In genomic region chr17:46110402-46111289, GRCm38 (mm10) we compare ENCODE assay signal across 8 mouse cellular contexts. TPM values are rescaled to one million over a fixed set of nuclear protein-coding genes. Genes with fewer than 3 reads are reported as not detected.
DNase-seq lines count a peak whose midpoint lies in the region; ATAC-seq lines count a peak whose summit lies in the region.

Mrps18a (plus strand) TSS chr17:46110986.

- H3K9me3 ChIP-seq in embryonic facial prominence, embryonic 14.5 days (ENCODE audit: control insufficient read depth, low read length): no peaks in the 10 kb centered on the region
- no peaks in the 10 kb centered on the region for H3K9me3 ChIP-seq in kidney, embryonic 14.5 days (ENCODE audit: control insufficient read depth, low read length)
- H3K9me3 ChIP-seq in limb, embryonic 15.5 days: no peaks in the 10 kb centered on the region

- H3K4me2 ChIP-seq in embryonic facial prominence, embryonic 14.5 days (ENCODE audit: low read depth, low read length): peak within 1 kb of the TSS; percentile 93
- H3K4me2 ChIP-seq in kidney, embryonic 14.5 days (replicated peaks; ENCODE audit: low read depth, low read length): peak within 1 kb of the TSS; percentile 67
- peak within 1 kb of the TSS; percentile 66 for H3K4me2 ChIP-seq in limb, embryonic 15.5 days

- 0 out of 2 replicates have a peak within 1 kb of the TSS, but pooled peaks have one; percentile 23 for H3K27ac ChIP-seq in embryonic facial prominence, embryonic 14.5 days (replicated peaks; ENCODE audit: low read depth, low read length)
- peak within 1 kb of the TSS; percentile 44; the same call in 1 of the 2 replicates for H3K27ac ChIP-seq in kidney, embryonic 14.5 days (ENCODE audit: low read depth, low read length)
- peak within 1 kb of the TSS; percentile 74 for H3K27ac ChIP-seq in limb, embryonic 15.5 days

- H3K4me1 ChIP-seq in embryonic facial prominence, embryonic 14.5 days (ENCODE audit: control insufficient read depth, insufficient read depth, low read length): peaks cover 10% of the 10 kb centered on the region
- H3K4me1 ChIP-seq in kidney, embryonic 14.5 days (ENCODE audit: control insufficient read depth, insufficient read depth, low read length): peaks cover 7% of the 10 kb centered on the region
- peaks cover 27% of the 10 kb centered on the region for H3K4me1 ChIP-seq in limb, embryonic 15.5 days

- peak within 1 kb of the TSS; percentile 82 for H3K9ac ChIP-seq in embryonic facial prominence, embryonic 14.5 days (ENCODE audit: low read depth, low read length)
- peak within 1 kb of the TSS; percentile 82 for H3K9ac ChIP-seq in kidney, embryonic 14.5 days (ENCODE audit: low read depth, low read length)
- peak within 1 kb of the TSS; percentile 74 for H3K9ac ChIP-seq in limb, embryonic 15.5 days

- peaks cover 3% of the 10 kb centered on the region; the same call in 1 of the 2 replicates for H3K27me3 ChIP-seq in embryonic facial prominence, embryonic 14.5 days (replicated peaks; ENCODE audit: control insufficient read depth, insufficient read depth, low read length)
- no peaks in the 10 kb centered on the region for H3K27me3 ChIP-seq in kidney, embryonic 14.5 days (ENCODE audit: control insufficient read depth, insufficient read depth, low read length)
- peaks cover 10% of the 10 kb centered on the region; the same call in 1 of the 2 replicates for H3K27me3 ChIP-seq in limb, embryonic 15.5 days

- WGBS in embryonic facial prominence, embryonic 14.5 days: 6% methylated on average over 38 of the region's 38 CpGs
- 6% methylated on average over 38 of the region's 38 CpGs for WGBS in kidney, embryonic 14.5 days
- 5% methylated on average over 38 of the region's 38 CpGs for WGBS in limb, embryonic 15.5 days

- peak within 1 kb of the TSS; percentile 73 for H3K4me3 ChIP-seq in embryonic facial prominence, embryonic 14.5 days (ENCODE audit: low read depth, low read length)
- peak within 1 kb of the TSS; percentile 90 for H3K4me3 ChIP-seq in kidney, embryonic 14.5 days (ENCODE audit: low read length)
- peak within 1 kb of the TSS; percentile 81 for H3K4me3 ChIP-seq in limb, embryonic 15.5 days

- ATAC-seq in embryonic facial prominence, embryonic 14.5 days (ENCODE audit: low read depth): peak; percentile 95
- peak; percentile 94 for ATAC-seq in kidney, embryonic 14.5 days (ENCODE audit: low FRiP score, low TSS enrichment)
- ATAC-seq in limb, embryonic 15.5 days (ENCODE audit: insufficient number of reproducible peaks, low FRiP score, low TSS enrichment, low read depth): peak; percentile 80; the same call in 1 of the 2 replicates

- peak; percentile 81 for DNase-seq in 3T3-L1 (ENCODE audit: low read depth, low spot score)
- peak; percentile 72 to 77 for DNase-seq in adrenal gland, postnatal 4 days (ENCODE audit: low spot score in 2 of 2)
- peak; percentile 94 for DNase-seq in embryonic facial prominence, embryonic 14.5 days (ENCODE audit: low spot score)
- peak; percentile 85 for DNase-seq in heart, adult 8-10 months (ENCODE audit: low spot score)
- peak; percentile 52 to 71 for DNase-seq in monocyte, adult 2 months (ENCODE audit: low read depth in 1 of 2, low spot score in 2 of 2)
- DNase-seq in spleen, postnatal 36 days (ENCODE audit: low spot score in 2 of 2): peak; percentile 78 to 82

- H3K36me3 ChIP-seq in embryonic facial prominence, embryonic 14.5 days (ENCODE audit: control insufficient read depth, insufficient read depth, low read length): 0 out of 2 replicates have a peak, but pooled peaks cover 5% of the 10 kb centered on the region
- H3K36me3 ChIP-seq in kidney, embryonic 14.5 days (ENCODE audit: control insufficient read depth, insufficient read depth, low read length): no peaks in the 10 kb centered on the region; the same call in 1 of the 2 replicates
- H3K36me3 ChIP-seq in limb, embryonic 15.5 days: no peaks in the 10 kb centered on the region

RNA-seq across cellular contexts. Expression of gene Mrps18a, which starts in this region (rescaled TPM):
- 100 to 1,000 TPM in 1 of 2 experiments, 10 to 100 TPM in 1; 94.1 to 101 TPM for total RNA-seq in adrenal gland, postnatal 4 days (2021)
- polyA plus RNA-seq in embryonic facial prominence, embryonic 14.5 days (2014; fragmentation: Nextera tagmentation; extraction: Ambion mirVana): 112 and 128 TPM in 2 replicates
- total RNA-seq in heart, adult 8-10 months (2022): 100 to 1,000 TPM; 144 to 157 (median 149) TPM
- 149 and 164 TPM in 2 replicates for polyA plus RNA-seq in kidney, embryonic 14.5 days (2014; fragmentation: Nextera tagmentation; extraction: Ambion mirVana)
- 126 and 132 TPM in 2 replicates for polyA plus RNA-seq in limb, embryonic 15.5 days (2015; fragmentation: Nextera tagmentation; extraction: Ambion mirVana)

Comparison
In these comparisons a context has a peak if more than half of its experiments do, and no peak if none do; other contexts are left out.
1. Peak in every context shown above with its lines: DNase-seq, ATAC-seq, H3K4me3 ChIP-seq and H3K27ac ChIP-seq.
2. H3K27ac ChIP-seq: peak in every context shown above with its lines; median percentile 74 in limb, embryonic 15.5 days; 44 in kidney, embryonic 14.5 days; 23 in embryonic facial prominence, embryonic 14.5 days.